Mouse (Mus musculus) thymus, adult 2 months (tissue): Measurements from ENCODE around the gene Tctex1d1. TPM values are rescaled to one million over a fixed set of nuclear protein-coding genes. Genes with fewer than 3 reads are reported as not detected.

Experiments used
- DNase-seq: peaks from one replicate; pipeline ENCODE4 v3.0.0; 2021
- H3K27ac ChIP-seq: fragments of 200-500 bp; 2 replicates; pipeline ENCODE4 v1.5.1; 2012; ENCODE audit warnings: low read length, control low read depth; ENCODE audit not compliant: control insufficient read depth, insufficient read depth
- H3K27me3 ChIP-seq: fragments of 200-500 bp; 2 replicates; pipeline ENCODE4 v1.6.1; 2012; ENCODE audit warnings: mild to moderate bottlenecking, low read length, moderate library complexity, mixed read lengths; ENCODE audit not compliant: control insufficient read depth, insufficient read depth
- H3K36me3 ChIP-seq: fragments of 200-500 bp; 2 replicates; pipeline ENCODE4 v1.6.1; 2012; ENCODE audit warnings: mild to moderate bottlenecking, low read length, moderate library complexity; ENCODE audit not compliant: control insufficient read depth, insufficient read depth
- H3K4me1 ChIP-seq: fragments of 200-500 bp; replicated peaks from 2 replicates; pipeline ENCODE4 v1.6.1; 2012; ENCODE audit warnings: low read length; ENCODE audit not compliant: control insufficient read depth, insufficient read depth
- H3K4me3 ChIP-seq: fragments of 200-500 bp; 2 replicates; pipeline ENCODE4 v1.5.1; 2012; ENCODE audit warnings: mild to moderate bottlenecking, low read length, control low read depth, moderate library complexity; ENCODE audit not compliant: control insufficient read depth, insufficient read depth
- CTCF ChIP-seq: fragments of 200-500 bp; IDR thresholded peaks from 2 replicates; pipeline ENCODE4 v1.5.1; 2012; ENCODE audit warnings: mild to moderate bottlenecking, control low read depth, low read length, moderate library complexity, borderline replicate concordance; ENCODE audit not compliant: control insufficient read depth, poor library complexity, insufficient read depth; ENCODE audit errors: extremely low read depth
- POLR2A ChIP-seq: fragments of 200-500 bp; IDR thresholded peaks from 2 replicates; pipeline ENCODE4 v1.6.1; 2012; ENCODE audit warnings: mild to moderate bottlenecking, low read length, control low read depth, moderate library complexity; ENCODE audit not compliant: control insufficient read depth, poor library complexity, insufficient read depth; ENCODE audit errors: extremely low read depth
- WGBS: fragments of 180-500 bp; shearing (Covaris S2); methylation state at CpG from one replicate; pipeline ENCODE4 v1.1.7; 2018; 5-methylcytosine and 5-hydroxymethylcytosine counted together
- polyA plus RNA-seq: library from polyadenylated mRNA; depleted of rRNA; stranded (reverse); fragments of >200 nt; gene quantifications from 2 replicates; pipeline ENCODE4 v1.2.3, GENCODE M21; 2012

Tctex1d1 gene
- polyA plus RNA-seq, 1 experiment, result 18.1 TPM

- TF ChIP-seq POLR2A (no peak), CTCF (no peak)
- Histone ChIP-seq H3K36me3 (no peaks in the 10 kb centered on the region), H3K4me3 (peak overlapping the region; percentile 27), H3K27me3 (no peaks in the 10 kb centered on the region), H3K27ac (peak overlapping the region; percentile 88), H3K4me1 (peaks cover 36% of the 10 kb centered on the region)
- DNase-seq, result peak; percentile 35
- 73% methylated on average over 4 of the region's 4 CpGs for WGBS
Observed at GRCm38 (mm10) chr4:103010734-103011133, 32.3 kb downstream of the Tctex1d1 start.

- peak; percentile 55 for DNase-seq
- TF ChIP-seq CTCF (no peak), POLR2A (no peak)
- Histone ChIP-seq H3K36me3 (no peaks in the 10 kb centered on the region), H3K4me3 (peak overlapping the region; percentile 35), H3K4me1 (peaks cover 35% of the 10 kb centered on the region), H3K27me3 (no peaks in the 10 kb centered on the region), H3K27ac (peak overlapping the region; percentile 95)
- 44% methylated on average over 7 of the region's 7 CpGs for WGBS
Observed at GRCm38 (mm10) chr4:103011823-103012222, 33.4 kb downstream of the Tctex1d1 start.

- H3K4me1 ChIP-seq, result peaks cover 38% of the 10 kb centered on the region
- peak overlapping the region; percentile 36; the same call in 1 of the 2 replicates for H3K27ac ChIP-seq
- TF ChIP-seq CTCF, result no peak
- no peak for TF ChIP-seq POLR2A
- H3K4me3 ChIP-seq, result no peak overlapping the region
- WGBS, result 90% methylated on average over 4 of the region's 4 CpGs
- H3K27me3 ChIP-seq, result no peaks in the 10 kb centered on the region
- H3K36me3 ChIP-seq, result no peaks in the 10 kb centered on the region
- no peak for DNase-seq
Observed at GRCm38 (mm10) chr4:103013490-103013889, 35.1 kb downstream of the Tctex1d1 start.

GRCm38 (mm10) chr4:103026621-103027020 is 48.2 kb downstream of the Tctex1d1 start, which contains the start of gene Insl5:
Insl5 (minus strand) TSS chr4:103026842.
- peak within 1 kb of the TSS; percentile 47 for H3K27ac ChIP-seq
- TF ChIP-seq CTCF, result no peak
- no peak for TF ChIP-seq POLR2A
- DNase-seq, result no peak

GRCm38 (mm10) chr4:103027745-103028144 is 49.3 kb downstream of the Tctex1d1 start:
- TF ChIP-seq POLR2A, result no peak
- TF ChIP-seq CTCF, result no peak
- WGBS, result 96% methylated on average over 7 of the region's 7 CpGs
- H3K36me3 ChIP-seq, result no peaks in the 10 kb centered on the region

More at GRCm38 (mm10) chr4:103026621-103027020, 48.2 kb downstream of the Tctex1d1 start, which contains the start of gene Insl5:
- WGBS, result 73% methylated on average over 4 of the region's 4 CpGs
- Histone ChIP-seq H3K4me3 (no peak within 1 kb of the TSS), H3K27me3 (no peaks in the 10 kb centered on the region), H3K36me3 (no peaks in the 10 kb centered on the region), H3K4me1 (peaks cover 11% of the 10 kb centered on the region)

GRCm38 (mm10) chr4:103028177-103029088 is 50.0 kb downstream of the Tctex1d1 start:
- TF ChIP-seq CTCF, result no peak
- no peak for TF ChIP-seq POLR2A
- no peak overlapping the region for H3K4me3 ChIP-seq
- no peak overlapping the region for H3K27ac ChIP-seq
- no peaks in the 10 kb centered on the region for H3K36me3 ChIP-seq
- H3K4me1 ChIP-seq, result peaks cover 11% of the 10 kb centered on the region
- H3K27me3 ChIP-seq, result no peaks in the 10 kb centered on the region
- no peak for DNase-seq
- WGBS, result 94% methylated on average over 13 of the region's 13 CpGs

More at GRCm38 (mm10) chr4:103027745-103028144, 49.3 kb downstream of the Tctex1d1 start:
- Histone ChIP-seq H3K4me1 (peaks cover 11% of the 10 kb centered on the region), H3K27ac (no peak overlapping the region), H3K27me3 (no peaks in the 10 kb centered on the region), H3K4me3 (no peak overlapping the region)
- DNase-seq, result no peak
